Mouse (Mus musculus): ENCODE data around the gene Apc2. TPM values are rescaled to one million over a fixed set of nuclear protein-coding genes. Genes with fewer than 3 reads are reported as not detected.

Gene Apc2
- polyA plus RNA-seq, 1 experiment from 2014 or later, result 1.3 TPM

DNA sequence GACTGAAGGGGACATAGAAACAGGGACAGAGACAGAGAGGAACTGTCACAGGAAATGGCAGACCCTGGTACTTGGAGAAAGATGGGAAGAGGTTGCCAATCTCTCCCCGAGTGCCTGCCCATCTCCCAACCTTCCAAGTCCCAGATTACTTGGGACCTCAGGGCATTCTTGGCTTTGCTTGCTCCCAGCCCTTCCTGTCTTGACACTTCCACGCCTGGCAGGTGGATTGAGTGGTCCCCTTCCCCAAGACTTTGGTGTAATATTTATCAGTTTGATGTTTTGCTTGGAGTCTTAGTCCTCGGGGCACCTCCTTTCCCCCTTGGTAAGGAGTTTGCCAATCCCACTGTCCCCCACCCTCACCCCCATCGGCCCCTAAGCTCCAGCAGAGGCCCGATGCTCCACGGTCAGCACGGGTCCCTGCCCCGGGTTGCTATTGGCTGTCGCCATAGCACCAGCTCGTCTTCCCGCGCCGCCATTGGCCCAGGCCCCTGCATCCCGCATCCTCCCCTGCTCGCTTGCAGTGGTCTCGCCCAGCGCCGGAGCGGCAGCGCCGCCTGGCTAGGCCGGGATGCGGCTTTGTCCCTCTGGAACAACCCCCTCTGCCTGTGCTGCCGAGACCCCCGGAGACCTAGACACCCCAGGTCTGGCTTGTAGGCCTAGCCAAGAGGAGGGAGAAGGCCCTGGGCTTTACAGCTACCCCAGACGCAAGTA, 2.9 kb downstream of the Apc2 start:
- WGBS, result 5% methylated on average over 26 of the region's 26 CpGs
- H3K4me1 ChIP-seq, result peaks cover 37% of the 10 kb centered on the region
- no peak for ATAC-seq (ENCODE audit: borderline replicate concordance, extremely low read depth, low FRiP score, low TSS enrichment)
- H3K9ac ChIP-seq, result no peak overlapping the region
- H3K27ac ChIP-seq, result no peak overlapping the region
- no peaks in the 10 kb centered on the region for H3K9me3 ChIP-seq
- peaks cover 66% of the 10 kb centered on the region for H3K27me3 ChIP-seq
- H3K36me3 ChIP-seq, result peaks cover 11% of the 10 kb centered on the region
- no peak overlapping the region for H3K4me3 ChIP-seq
- H3K4me2 ChIP-seq, result no peak overlapping the region

DNA sequence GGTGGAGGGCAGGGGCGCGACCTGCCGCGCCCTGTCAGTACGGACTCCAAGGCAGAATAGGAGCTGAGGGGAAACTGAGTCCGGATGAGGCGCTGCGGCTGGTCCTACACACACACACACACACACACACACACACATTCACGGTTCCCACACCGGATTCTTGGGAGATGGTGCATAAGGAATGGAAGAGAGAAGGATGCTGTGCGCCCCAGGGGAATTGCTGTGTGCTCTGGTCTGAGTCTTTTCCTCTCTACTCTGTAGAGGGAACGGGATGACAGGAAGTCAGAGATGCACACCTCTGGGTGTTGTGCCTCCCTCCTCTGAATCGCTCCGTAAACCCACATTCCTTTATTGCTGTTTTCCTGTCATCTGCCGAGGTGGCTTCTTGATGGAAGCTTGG, 3.5 kb downstream of the Apc2 start:
- no peak overlapping the region for H3K4me2 ChIP-seq
- H3K4me1 ChIP-seq, result peaks cover 31% of the 10 kb centered on the region
- no peak overlapping the region for H3K27ac ChIP-seq
- peaks cover 5% of the 10 kb centered on the region for H3K36me3 ChIP-seq
- WGBS, result 13% methylated on average over 15 of the region's 15 CpGs
- ATAC-seq (ENCODE audit: borderline replicate concordance, extremely low read depth, low FRiP score, low TSS enrichment), result no peak
- H3K4me3 ChIP-seq, result no peak overlapping the region
- peaks cover 72% of the 10 kb centered on the region for H3K27me3 ChIP-seq
- H3K9ac ChIP-seq, result no peak overlapping the region
- H3K9me3 ChIP-seq, result no peaks in the 10 kb centered on the region

DNA sequence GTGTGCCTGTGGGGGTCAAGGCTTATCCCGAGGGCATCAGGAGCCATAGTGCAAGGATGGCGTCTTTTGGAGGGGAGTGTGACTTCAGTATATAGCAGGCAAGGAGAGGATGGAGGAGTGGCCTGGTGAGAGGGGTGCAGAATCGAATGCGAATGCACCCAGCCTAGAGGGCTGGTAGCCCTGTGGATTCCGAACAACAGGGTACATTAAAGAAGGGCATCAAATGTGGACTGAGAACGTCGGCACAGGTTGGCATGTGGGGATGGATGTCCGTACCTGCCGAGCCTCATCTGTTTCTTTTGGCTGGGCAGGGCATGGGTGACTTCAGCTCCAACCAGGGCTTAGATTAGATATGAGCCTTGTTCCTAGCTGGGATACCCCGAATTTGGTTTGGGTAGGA, 4.0 kb downstream of the Apc2 start:
- Histone ChIP-seq H3K4me3 (no peak overlapping the region), H3K27me3 (peaks cover 77% of the 10 kb centered on the region), H3K27ac (no peak overlapping the region), H3K36me3 (peaks cover under 1% of the 10 kb centered on the region), H3K4me1 (peaks cover 29% of the 10 kb centered on the region), H3K9ac (no peak overlapping the region), H3K4me2 (no peak overlapping the region), H3K9me3 (no peaks in the 10 kb centered on the region)
- WGBS, result 49% methylated on average over 10 of the region's 10 CpGs
- ATAC-seq (ENCODE audit: borderline replicate concordance, extremely low read depth, low FRiP score, low TSS enrichment), result no peak

DNA sequence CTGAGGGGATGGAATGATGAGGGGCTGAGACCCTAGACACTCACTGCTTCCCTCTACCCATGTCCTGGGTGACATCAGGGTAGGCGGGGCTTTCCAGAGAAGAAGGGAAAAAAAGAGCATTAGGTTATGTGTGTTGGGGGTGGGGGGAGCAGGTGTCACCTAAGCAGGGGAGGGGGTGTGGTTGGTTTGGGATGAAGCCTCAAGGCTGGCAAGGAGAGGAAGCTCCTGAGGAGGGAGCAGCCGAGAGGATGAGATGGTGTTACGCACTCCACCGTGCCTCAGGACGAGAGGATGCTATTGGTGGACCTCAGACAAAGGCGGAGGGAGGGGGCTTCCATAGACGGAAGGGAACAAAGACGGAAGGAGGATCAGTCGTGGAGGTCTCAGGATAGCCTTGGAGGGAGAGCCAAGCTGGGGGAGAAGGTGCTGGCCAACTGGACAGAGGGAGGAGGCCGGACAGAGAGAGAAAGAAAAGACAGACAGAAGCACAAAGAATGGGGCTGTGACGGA, 5.0 kb downstream of the Apc2 start:
- Histone ChIP-seq H3K4me1 (peaks cover 24% of the 10 kb centered on the region), H3K4me2 (no peak overlapping the region), H3K27me3 (peaks cover 86% of the 10 kb centered on the region), H3K36me3 (no peaks in the 10 kb centered on the region), H3K27ac (no peak overlapping the region), H3K4me3 (no peak overlapping the region), H3K9ac (no peak overlapping the region), H3K9me3 (no peaks in the 10 kb centered on the region)
- no peak for ATAC-seq (ENCODE audit: borderline replicate concordance, extremely low read depth, low FRiP score, low TSS enrichment)
- WGBS, result 37% methylated on average over 11 of the region's 11 CpGs

DNA sequence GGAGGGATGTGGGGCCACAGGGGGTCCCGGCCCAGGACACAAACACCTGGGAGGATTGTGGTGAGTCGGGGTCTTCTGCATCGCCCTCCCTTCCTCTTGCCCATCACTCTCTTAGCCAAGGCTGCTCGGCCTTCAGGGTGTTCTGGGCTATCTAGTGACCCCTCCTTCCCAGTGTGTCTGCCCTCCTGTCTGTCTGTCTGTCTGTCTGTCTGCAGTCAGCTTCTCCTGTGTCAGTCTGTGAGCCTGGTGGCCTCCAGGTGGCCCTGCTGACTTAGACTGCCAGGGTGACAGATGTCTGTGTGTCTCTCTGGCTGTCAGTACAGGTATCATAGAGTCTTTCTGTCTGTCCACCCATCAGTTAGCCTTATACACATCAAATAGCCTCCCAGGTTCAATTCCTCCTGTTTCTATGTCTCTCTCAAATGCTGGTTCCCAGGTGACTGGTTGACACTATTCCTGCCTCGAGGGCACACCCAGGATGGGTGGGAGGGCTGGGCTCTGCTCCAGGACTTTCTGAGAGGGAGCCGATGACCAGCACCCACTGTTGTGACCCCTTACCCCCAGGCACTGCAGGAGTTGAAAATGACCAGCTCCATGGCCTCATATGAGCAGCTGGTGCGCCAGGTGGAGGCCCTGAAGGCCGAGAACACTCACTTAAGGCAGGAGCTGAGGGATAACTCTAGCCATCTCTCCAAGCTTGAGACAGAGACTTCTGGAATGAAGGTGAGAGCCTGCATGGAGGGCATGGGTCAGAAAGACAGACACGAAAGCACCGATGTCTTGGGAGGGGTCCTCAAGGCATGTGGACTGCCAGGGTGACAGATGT, 5.7 kb downstream of the Apc2 start:
- Histone ChIP-seq H3K9ac (no peak overlapping the region), H3K27ac (peak overlapping the region; percentile 39; the same call in 1 of the 2 replicates), H3K9me3 (no peaks in the 10 kb centered on the region), H3K4me3 (no peak overlapping the region), H3K36me3 (no peaks in the 10 kb centered on the region), H3K4me2 (peak overlapping the region; percentile 32; the same call in 1 of the 2 replicates), H3K4me1 (peaks cover 20% of the 10 kb centered on the region), H3K27me3 (peaks cover 92% of the 10 kb centered on the region)
- ATAC-seq (ENCODE audit: borderline replicate concordance, extremely low read depth, low FRiP score, low TSS enrichment), result no peak
- WGBS, result 70% methylated on average over 9 of the region's 10 CpGs

DNA sequence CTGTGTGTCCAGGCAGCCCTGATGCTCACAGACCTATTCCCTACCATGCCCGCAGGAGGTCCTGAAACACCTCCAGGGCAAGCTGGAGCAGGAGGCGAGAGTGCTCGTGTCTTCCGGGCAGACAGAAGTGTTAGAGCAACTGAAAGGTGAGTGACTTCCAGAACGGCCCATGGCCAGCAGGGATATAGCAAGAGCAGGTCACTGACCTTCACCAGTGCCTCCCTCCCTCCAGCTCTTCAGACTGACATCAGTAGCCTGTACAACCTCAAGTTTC, 6.2 kb downstream of the Apc2 start:
- Histone ChIP-seq H3K27ac (peak overlapping the region; percentile 39), H3K4me2 (peak overlapping the region; percentile 32), H3K27me3 (peaks cover 90% of the 10 kb centered on the region), H3K4me1 (peaks cover 20% of the 10 kb centered on the region), H3K4me3 (0 out of 2 replicates have a peak overlapping the region, but pooled peaks have one; percentile 1), H3K9ac (no peak overlapping the region), H3K9me3 (no peaks in the 10 kb centered on the region), H3K36me3 (no peaks in the 10 kb centered on the region)
- no peak for ATAC-seq (ENCODE audit: borderline replicate concordance, extremely low read depth, low FRiP score, low TSS enrichment)
- WGBS, result 38% methylated on average over 5 of the region's 5 CpGs

DNA sequence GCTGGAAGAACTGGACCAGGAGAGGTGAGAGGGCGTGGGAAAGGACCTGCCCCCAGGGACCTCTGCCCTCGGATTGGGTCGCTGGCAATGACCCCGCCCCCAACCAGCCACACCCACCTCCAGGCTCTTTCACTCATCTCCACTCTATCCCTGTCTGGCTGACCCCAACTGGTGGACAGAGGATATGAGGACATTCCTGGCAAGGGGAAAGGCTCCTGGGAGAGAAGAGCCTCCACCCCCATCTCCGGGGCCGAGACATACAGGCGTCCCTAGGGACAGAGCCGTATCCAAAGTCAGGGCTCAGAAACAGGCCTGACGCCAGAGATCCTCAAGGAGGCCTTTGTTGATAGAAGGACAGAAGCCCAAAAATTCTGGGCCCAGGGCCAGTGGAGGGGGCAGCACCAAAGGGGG, 6.7 kb downstream of the Apc2 start:
- WGBS, result 6% methylated on average over 9 of the region's 9 CpGs
- Histone ChIP-seq H3K9me3 (no peaks in the 10 kb centered on the region), H3K36me3 (no peaks in the 10 kb centered on the region), H3K4me3 (0 out of 2 replicates have a peak overlapping the region, but pooled peaks have one; percentile 1), H3K9ac (no peak overlapping the region; the same call in 1 of the 2 replicates), H3K27ac (peak overlapping the region; percentile 44), H3K27me3 (peaks cover 90% of the 10 kb centered on the region), H3K4me2 (peak overlapping the region; percentile 32), H3K4me1 (peaks cover 20% of the 10 kb centered on the region)
- peak; percentile 78 for ATAC-seq (ENCODE audit: borderline replicate concordance, extremely low read depth, low FRiP score, low TSS enrichment)

DNA sequence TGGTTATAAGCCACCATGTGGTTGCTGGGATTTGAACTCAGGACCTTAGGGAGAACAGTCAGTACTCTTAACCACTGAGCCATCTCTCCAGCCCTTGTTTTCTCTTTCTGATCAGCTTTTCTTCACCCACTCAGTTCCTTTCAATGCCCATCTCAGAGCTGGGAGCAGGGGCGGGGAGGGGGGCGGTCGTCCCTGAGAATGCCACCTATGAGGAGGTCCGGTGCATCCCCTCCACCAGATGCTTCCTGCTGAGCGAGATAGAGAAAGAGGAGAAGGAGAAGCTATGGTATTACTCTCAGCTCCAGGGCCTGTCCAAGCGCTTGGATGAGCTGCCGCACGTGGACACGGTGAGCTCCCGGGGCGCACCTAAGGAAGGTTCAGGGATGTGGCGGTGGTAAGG, 8.7 kb downstream of the Apc2 start:
- WGBS, result 11% methylated on average over 12 of the region's 12 CpGs
- Histone ChIP-seq H3K27me3 (peaks cover 80% of the 10 kb centered on the region), H3K4me1 (peaks cover 20% of the 10 kb centered on the region), H3K4me2 (peak overlapping the region; percentile 35), H3K4me3 (peak overlapping the region; percentile 16; the same call in 1 of the 2 replicates), H3K9me3 (no peaks in the 10 kb centered on the region), H3K36me3 (no peaks in the 10 kb centered on the region), H3K9ac (no peak overlapping the region), H3K27ac (no peak overlapping the region)
- ATAC-seq (ENCODE audit: borderline replicate concordance, extremely low read depth, low FRiP score, low TSS enrichment), result no peak

DNA sequence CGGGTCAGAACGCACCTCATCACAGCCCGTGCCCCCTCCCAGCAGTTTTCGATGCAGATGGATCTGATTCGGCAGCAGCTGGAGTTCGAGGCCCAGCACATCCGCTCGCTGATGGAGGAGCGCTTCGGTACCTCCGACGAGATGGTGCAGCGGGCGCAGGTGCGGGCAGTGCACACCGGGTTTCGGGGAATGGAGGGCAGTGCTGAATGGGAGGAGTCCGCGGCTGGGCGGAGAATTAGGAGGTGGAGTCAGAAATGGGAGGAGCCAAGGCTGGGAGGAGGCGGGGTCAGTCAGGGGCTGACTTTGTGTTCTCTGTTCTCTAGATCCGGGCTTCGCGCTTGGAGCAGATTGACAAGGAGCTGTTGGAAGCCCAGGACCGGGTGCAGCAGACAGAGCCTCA, 9.1 kb downstream of the Apc2 start:
- H3K27ac ChIP-seq, result no peak overlapping the region
- H3K4me1 ChIP-seq, result peaks cover 20% of the 10 kb centered on the region
- ATAC-seq (ENCODE audit: borderline replicate concordance, extremely low read depth, low FRiP score, low TSS enrichment), result no peak
- H3K27me3 ChIP-seq, result peaks cover 77% of the 10 kb centered on the region
- H3K9me3 ChIP-seq, result no peaks in the 10 kb centered on the region
- H3K4me2 ChIP-seq, result peak overlapping the region; percentile 35
- no peaks in the 10 kb centered on the region for H3K36me3 ChIP-seq
- WGBS, result 12% methylated on average over 25 of the region's 25 CpGs
- peak overlapping the region; percentile 16; the same call in 1 of the 2 replicates for H3K4me3 ChIP-seq
- H3K9ac ChIP-seq, result no peak overlapping the region

DNA sequence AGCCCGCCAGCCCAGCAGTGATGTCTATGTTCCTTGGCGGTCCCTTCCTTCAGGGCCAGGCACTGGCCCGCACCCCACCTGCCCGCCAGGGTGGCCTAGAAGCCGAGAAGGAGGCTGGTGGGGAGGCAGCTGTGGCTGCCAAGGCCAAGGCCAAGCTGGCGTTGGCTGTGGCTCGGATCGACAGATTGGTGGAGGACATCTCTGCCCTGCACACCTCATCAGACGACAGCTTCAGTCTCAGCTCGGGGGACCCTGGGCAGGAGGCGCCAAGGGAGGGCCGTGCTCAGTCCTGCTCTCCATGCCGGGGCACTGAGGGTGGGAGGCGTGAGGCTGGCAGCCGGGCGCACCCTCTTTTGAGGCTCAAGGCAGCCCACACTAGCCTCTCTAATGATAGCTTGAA, 15.8 kb downstream of the Apc2 start:
- H3K4me3 ChIP-seq, result no peak overlapping the region
- H3K4me1 ChIP-seq, result peaks cover 29% of the 10 kb centered on the region
- WGBS, result 67% methylated on average over 16 of the region's 16 CpGs
- H3K36me3 ChIP-seq, result no peaks in the 10 kb centered on the region
- H3K9me3 ChIP-seq, result no peaks in the 10 kb centered on the region
- H3K27me3 ChIP-seq, result peaks cover 83% of the 10 kb centered on the region
- H3K4me2 ChIP-seq, result no peak overlapping the region
- ATAC-seq (ENCODE audit: borderline replicate concordance, extremely low read depth, low FRiP score, low TSS enrichment), result no peak
- no peak overlapping the region for H3K9ac ChIP-seq
- no peak overlapping the region for H3K27ac ChIP-seq

DNA sequence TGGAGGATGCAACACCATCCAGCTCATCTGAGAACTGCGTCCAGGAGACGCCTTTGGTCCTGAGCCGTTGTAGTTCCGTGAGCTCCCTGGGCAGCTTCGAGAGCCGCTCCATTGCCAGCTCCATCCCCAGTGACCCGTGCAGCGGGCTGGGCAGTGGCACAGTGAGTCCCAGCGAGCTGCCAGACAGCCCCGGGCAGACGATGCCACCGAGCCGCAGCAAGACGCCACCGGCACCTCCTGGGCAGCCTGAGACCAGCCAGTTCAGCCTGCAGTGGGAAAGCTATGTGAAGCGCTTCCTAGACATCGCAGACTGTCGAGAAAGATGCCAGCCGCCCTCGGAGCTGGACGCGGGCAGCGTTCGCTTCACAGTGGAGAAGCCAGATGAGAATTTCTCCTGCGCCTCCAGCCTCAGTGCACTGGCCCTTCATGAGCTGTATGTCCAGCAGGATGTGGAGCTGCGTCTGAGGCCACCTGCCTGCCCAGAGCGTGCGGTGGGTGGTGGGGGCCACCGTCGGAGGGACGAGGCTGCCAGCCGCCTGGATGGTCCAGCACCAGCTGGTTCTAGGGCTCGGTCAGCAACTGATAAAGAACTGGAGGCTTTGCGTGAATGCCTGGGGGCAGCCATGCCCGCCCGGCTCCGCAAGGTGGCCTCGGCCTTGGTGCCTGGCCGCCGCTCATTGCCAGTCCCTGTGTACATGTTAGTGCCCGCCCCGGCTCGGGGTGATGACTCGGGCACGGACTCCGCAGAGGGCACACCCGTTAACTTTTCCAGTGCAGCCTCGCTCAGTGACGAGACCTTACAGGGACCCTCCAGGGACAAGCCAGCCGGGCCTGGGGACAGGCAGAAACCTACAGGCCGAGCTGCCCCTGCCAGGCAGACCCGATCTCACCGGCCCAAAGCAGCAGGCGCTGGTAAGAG, 17.1 kb downstream of the Apc2 start:
- Histone ChIP-seq H3K4me3 (no peak overlapping the region), H3K4me2 (no peak overlapping the region), H3K9ac (no peak overlapping the region), H3K27ac (no peak overlapping the region), H3K4me1 (peaks cover 31% of the 10 kb centered on the region), H3K9me3 (no peaks in the 10 kb centered on the region), H3K36me3 (no peaks in the 10 kb centered on the region), H3K27me3 (peaks cover 88% of the 10 kb centered on the region)
- no peak for ATAC-seq (ENCODE audit: borderline replicate concordance, extremely low read depth, low FRiP score, low TSS enrichment)
- WGBS, result 50% methylated on average over 54 of the region's 54 CpGs

All from lung, embryonic 15.5 days (tissue).